Mouse (Mus musculus) heart, adult 2 months (tissue): ENCODE results near the gene Pgm1.

Experiments used
- CTCF ChIP-seq: fragments of 200-600 bp; IDR thresholded peaks from 2 replicates; pipeline ENCODE4 v1.8.1; 2022; ENCODE audit warnings: antibody characterized with exemption, mild to moderate bottlenecking, moderate library complexity
- EP300 ChIP-seq: fragments of 200-500 bp; IDR thresholded peaks from 2 replicates; pipeline ENCODE4 v1.6.1; 2011; ENCODE audit warnings: low read depth, low read length, control low read depth; ENCODE audit not compliant: insufficient read depth

DNA sequence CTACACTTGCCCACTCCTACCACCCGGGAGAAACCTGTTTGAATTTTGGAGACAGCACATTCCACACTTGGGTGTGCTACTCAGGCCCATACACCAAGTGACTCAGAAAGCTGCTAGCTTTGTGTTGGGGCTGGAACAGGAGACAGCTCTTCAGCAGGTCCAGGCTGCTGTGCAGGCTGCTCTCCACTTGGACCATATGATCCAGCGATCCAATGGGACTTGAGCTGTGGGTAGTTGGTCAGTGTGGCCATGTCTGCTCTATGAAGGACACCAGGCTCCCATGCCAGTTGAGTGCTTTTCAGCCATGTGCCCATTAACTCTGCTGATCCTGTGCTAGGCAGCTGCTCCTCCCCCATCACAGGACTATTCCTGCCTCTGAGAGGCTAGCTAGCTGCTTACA is 24.7 kb downstream of the Pgm1 start:
- TF ChIP-seq CTCF (no peak), EP300 (no peak)
